Mouse (Mus musculus): Measurements from ENCODE around the gene Phip.

The Phip gene

GRCm38 (mm10) chr9:82975342-82976215 lies at the start of gene Phip:
Gene Phip, minus strand, starts transcription at chr9:82975516.
- CTCF ChIA-PET: interaction anchor here (0.7 kb wide), 1 partner anchor 38 kb away, joined by 3 read pairs; no protein-coding TSS in a partner anchor

- CTCF ChIA-PET: interaction anchor here (0.6 kb wide), 1 partner anchor 19 kb away, joined by 4 read pairs; no protein-coding TSS in a partner anchor
Measured at GRCm38 (mm10) chr9:83023724-83024123, 48.4 kb upstream of the Phip start.

GRCm38 (mm10) chr9:83014516-83014915 lies 39.2 kb upstream of the Phip start:
- CTCF ChIA-PET: no interaction called here

GRCm38 (mm10) chr9:83008306-83008705 lies 33.0 kb upstream of the Phip start:
- CTCF ChIA-PET: interaction anchor here (0.6 kb wide), 1 partner anchor 193 kb away, joined by 12 read pairs; no protein-coding TSS in a partner anchor

GRCm38 (mm10) chr9:83001342-83001741 lies 26.0 kb upstream of the Phip start:
- CTCF ChIA-PET: no interaction called here

GRCm38 (mm10) chr9:82997765-82998500 lies 22.6 kb upstream of the Phip start:
- CTCF ChIA-PET: no interaction called here

GRCm38 (mm10) chr9:82976936-82977335 lies 1.6 kb upstream of the Phip start:
- CTCF ChIA-PET: no interaction called here

GRCm38 (mm10) chr9:82976219-82976618 lies 903 bp upstream of the Phip start:
- CTCF ChIA-PET: no interaction called here

GRCm38 (mm10) chr9:82974962-82975341 lies 364 bp downstream of the Phip start:
- CTCF ChIA-PET: interaction anchor here (0.7 kb wide), 1 partner anchor 39 kb away, joined by 3 read pairs; no protein-coding TSS in a partner anchor

- CTCF ChIA-PET: no interaction called here
Measured at GRCm38 (mm10) chr9:82974187-82974861, 992 bp downstream of the Phip start.

GRCm38 (mm10) chr9:82973321-82973892 lies 1.9 kb downstream of the Phip start:
- CTCF ChIA-PET: no interaction called here

- CTCF ChIA-PET: no interaction called here
Measured at GRCm38 (mm10) chr9:82971433-82971832, 3.9 kb downstream of the Phip start.

- CTCF ChIA-PET: no interaction called here
Measured at GRCm38 (mm10) chr9:82967076-82967621, 8.2 kb downstream of the Phip start.

- CTCF ChIA-PET: interaction anchor here (0.6 kb wide), 1 partner anchor 646 kb away, joined by 4 read pairs; no protein-coding TSS in a partner anchor
Measured at GRCm38 (mm10) chr9:82963981-82964380, 11.3 kb downstream of the Phip start.

GRCm38 (mm10) chr9:82961352-82961751 lies 14.0 kb downstream of the Phip start:
- CTCF ChIA-PET: no interaction called here

- CTCF ChIA-PET: interaction anchor here (0.6 kb wide), 1 partner anchor 103 kb away, joined by 4 read pairs; no protein-coding TSS in a partner anchor
Measured at GRCm38 (mm10) chr9:82955267-82955666, 20.0 kb downstream of the Phip start.

- CTCF ChIA-PET: no interaction called here
Measured at GRCm38 (mm10) chr9:82952330-82952729, 23.0 kb downstream of the Phip start.

GRCm38 (mm10) chr9:82951435-82952004 lies 23.8 kb downstream of the Phip start:
- CTCF ChIA-PET: interaction anchor here (1.0 kb wide), 1 partner anchor 13 kb away, joined by 4 read pairs; no protein-coding TSS in a partner anchor

GRCm38 (mm10) chr9:82907246-82907645 lies 68.1 kb downstream of the Phip start:
- CTCF ChIA-PET: no interaction called here

GRCm38 (mm10) chr9:82888645-82889044 lies 86.7 kb downstream of the Phip start:
- CTCF ChIA-PET: no interaction called here

GRCm38 (mm10) chr9:82884177-82884576 lies 91.1 kb downstream of the Phip start:
- CTCF ChIA-PET: no interaction called here

Measured in spleen, embryonic (tissue).